Mouse (Mus musculus) midbrain, postnatal 0 days (tissue): ENCODE measurements at regions not wholly inside any gene's neighbourhood (a gene's known extent, or its start where the extent isn't known, plus 50 kb on each side); places are given as distances from the start of the nearest gene placed in this dataset.

Experiments
- ATAC-seq: fragments of 200-750 bp; cut with Nextera tagmentation; 2 replicates; pipeline ENCODE4 v1.8.0; 2017; ENCODE audit warnings: moderate number of reproducible peaks, mild to moderate bottlenecking, moderate TSS enrichment, moderate library complexity; ENCODE audit not compliant: low FRiP score
- DNase-seq: peaks from one replicate; pipeline ENCODE4 v3.0.0-alpha.2; 2015; ENCODE audit warnings: low spot score
- H3K27ac ChIP-seq: fragments of 300-500 bp; sonication (generic); 2 replicates; pipeline ENCODE4 v1.5.1; 2014; ENCODE audit warnings: low read depth, mild to moderate bottlenecking, low read length, mixed read lengths
- H3K27me3 ChIP-seq: fragments of 300-500 bp; sonication (generic); 2 replicates; pipeline ENCODE4 v1.6.1; 2014; ENCODE audit warnings: low read length, control low read depth, mixed read lengths; ENCODE audit not compliant: insufficient read depth
- H3K36me3 ChIP-seq: fragments of 300-500 bp; sonication (generic); 2 replicates; pipeline ENCODE4 v1.6.1; 2014; ENCODE audit warnings: low read length, control low read depth, mixed read lengths; ENCODE audit not compliant: insufficient read depth
- H3K4me1 ChIP-seq: fragments of 300-500 bp; sonication (generic); 2 replicates; pipeline ENCODE4 v1.6.1; 2014; ENCODE audit warnings: mild to moderate bottlenecking, control low read depth, antibody characterized with exemption, low read length, mixed read lengths; ENCODE audit not compliant: insufficient read depth
- H3K4me2 ChIP-seq: fragments of 300-500 bp; sonication (generic); 2 replicates; pipeline ENCODE4 v1.6.1; 2014; ENCODE audit warnings: low read depth, mild to moderate bottlenecking, low read length, mixed read lengths; ENCODE audit not compliant: poor library complexity, severe bottlenecking
- H3K4me3 ChIP-seq: fragments of 300-500 bp; sonication (generic); 2 replicates; pipeline ENCODE4 v1.5.1; 2014; ENCODE audit warnings: low read depth, mild to moderate bottlenecking, low read length, moderate library complexity
- H3K9ac ChIP-seq: fragments of 300-500 bp; sonication (generic); replicated peaks from 2 replicates; pipeline ENCODE4 v1.6.1; 2014; ENCODE audit warnings: mild to moderate bottlenecking, low read length, moderate library complexity, mixed read lengths; ENCODE audit not compliant: poor library complexity, severe bottlenecking
- H3K9me3 ChIP-seq: fragments of 300-500 bp; sonication (generic); 2 replicates; pipeline ENCODE4 v1.6.1; 2016; ENCODE audit warnings: low read length, control low read depth
- CTCF ChIP-seq: IDR thresholded peaks from 2 replicates; pipeline ENCODE4 v1.5.1; 2016; ENCODE audit warnings: antibody characterized with exemption, mild to moderate bottlenecking
- WGBS: fragments of 180-500 bp; shearing (Covaris S2); extraction: QIAGEN DNeasy Blood & Tissue Kit; methylation state at CpG from one replicate; pipeline ENCODE4 v1.1.7; 2014; 5-methylcytosine and 5-hydroxymethylcytosine counted together

- DNase-seq (no peak), ATAC-seq (no peak)
- no peaks in the 10 kb centered on the region for H3K27me3 ChIP-seq
- H3K4me2 ChIP-seq = no peak overlapping the region
- WGBS = 91% methylated on average over 4 of the region's 4 CpGs
- no peak overlapping the region for H3K9ac ChIP-seq
- no peak for TF ChIP-seq CTCF
- H3K27ac ChIP-seq = no peak overlapping the region
- H3K4me3 ChIP-seq = no peak overlapping the region
- no peaks in the 10 kb centered on the region for H3K4me1 ChIP-seq
- H3K9me3 ChIP-seq = no peaks in the 10 kb centered on the region
- H3K36me3 ChIP-seq = no peaks in the 10 kb centered on the region
Measured at GRCm38 (mm10) chr8:11134562-11134961, 126.3 kb upstream of the Irs2 start.

GRCm38 (mm10) chr8:11119030-11119634, 110.9 kb upstream of the Irs2 start:
- no peak for DNase-seq
- Histone ChIP-seq H3K4me1 (no peaks in the 10 kb centered on the region), H3K27me3 (no peaks in the 10 kb centered on the region), H3K4me2 (no peak overlapping the region), H3K4me3 (no peak overlapping the region), H3K27ac (no peak overlapping the region), H3K9ac (no peak overlapping the region), H3K36me3 (no peaks in the 10 kb centered on the region), H3K9me3 (no peaks in the 10 kb centered on the region)
- ATAC-seq = no peak
- WGBS = 64% methylated on average over 5 of the region's 5 CpGs
- TF ChIP-seq CTCF = no peak

GRCm38 (mm10) chr8:11116534-11116933, 108.3 kb upstream of the Irs2 start:
- no peak overlapping the region for H3K27ac ChIP-seq
- peak; percentile 56 for DNase-seq

GRCm38 (mm10) chr8:11115210-11115609, 107.0 kb upstream of the Irs2 start:
- WGBS = 51% methylated on average over 6 of the region's 6 CpGs

More at GRCm38 (mm10) chr8:11116534-11116933, 108.3 kb upstream of the Irs2 start:
- ATAC-seq = no peak
- no peaks in the 10 kb centered on the region for H3K9me3 ChIP-seq
- H3K4me1 ChIP-seq = no peaks in the 10 kb centered on the region
- no peak overlapping the region for H3K9ac ChIP-seq
- H3K27me3 ChIP-seq = no peaks in the 10 kb centered on the region
- TF ChIP-seq CTCF = no peak
- 57% methylated on average over 5 of the region's 5 CpGs for WGBS
- no peak overlapping the region for H3K4me3 ChIP-seq
- H3K4me2 ChIP-seq = no peak overlapping the region
- no peaks in the 10 kb centered on the region for H3K36me3 ChIP-seq

GRCm38 (mm10) chr8:11114531-11114930, 106.3 kb upstream of the Irs2 start:
- H3K4me2 ChIP-seq = no peak overlapping the region
- DNase-seq = no peak
- TF ChIP-seq CTCF = no peak
- no peaks in the 10 kb centered on the region for H3K27me3 ChIP-seq
- no peaks in the 10 kb centered on the region for H3K4me1 ChIP-seq
- ATAC-seq = no peak
- no peak overlapping the region for H3K4me3 ChIP-seq
- no peaks in the 10 kb centered on the region for H3K36me3 ChIP-seq
- no peak overlapping the region for H3K27ac ChIP-seq
- no peak overlapping the region for H3K9ac ChIP-seq
- H3K9me3 ChIP-seq = no peaks in the 10 kb centered on the region
- 45% methylated on average over 8 of the region's 8 CpGs for WGBS

More at GRCm38 (mm10) chr8:11115210-11115609, 107.0 kb upstream of the Irs2 start:
- H3K27me3 ChIP-seq = no peaks in the 10 kb centered on the region
- DNase-seq = no peak
- no peaks in the 10 kb centered on the region for H3K4me1 ChIP-seq
- H3K9me3 ChIP-seq = no peaks in the 10 kb centered on the region
- no peak overlapping the region for H3K4me2 ChIP-seq
- H3K27ac ChIP-seq = no peak overlapping the region
- TF ChIP-seq CTCF = no peak
- H3K36me3 ChIP-seq = no peaks in the 10 kb centered on the region
- no peak overlapping the region for H3K9ac ChIP-seq
- no peak for ATAC-seq
- no peak overlapping the region for H3K4me3 ChIP-seq

- Histone ChIP-seq H3K4me1 (no peaks in the 10 kb centered on the region), H3K36me3 (no peaks in the 10 kb centered on the region), H3K4me3 (no peak overlapping the region), H3K27ac (no peak overlapping the region), H3K9ac (no peak overlapping the region), H3K4me2 (no peak overlapping the region), H3K9me3 (no peaks in the 10 kb centered on the region), H3K27me3 (no peaks in the 10 kb centered on the region)
- 78% methylated on average over 7 of the region's 7 CpGs for WGBS
- TF ChIP-seq CTCF = no peak
- no peak for ATAC-seq
- no peak for DNase-seq
Measured at GRCm38 (mm10) chr8:11112908-11113532, 104.8 kb upstream of the Irs2 start.
